Mouse (Mus musculus) small intestine, adult 2 months (tissue): ENCODE results near the gene Lrch1.

Source experiments
- CTCF ChIP-seq: fragments of 200-500 bp; IDR thresholded peaks from 2 replicates; pipeline ENCODE4 v1.5.1; 2012; ENCODE audit warnings: low read depth, mild to moderate bottlenecking, control low read depth, inconsistent platforms, low read length, moderate library complexity, mixed read lengths; ENCODE audit not compliant: insufficient replicate concordance, insufficient read length; ENCODE audit errors: extremely low read depth
- POLR2A ChIP-seq: fragments of 200-500 bp; IDR thresholded peaks from 2 replicates; pipeline ENCODE4 v1.6.1; 2012; ENCODE audit warnings: low read depth, mild to moderate bottlenecking, control low read depth, inconsistent platforms, low read length, moderate library complexity

- TF ChIP-seq POLR2A (no peak), CTCF (no peak)
Measured at GRCm38 (mm10) chr14:74816705-74817104, 131.0 kb downstream of the Lrch1 start.
